Mouse (Mus musculus) spleen, adult 2 months (tissue): Measurements from ENCODE around the gene Sprr1b. TPM values are rescaled to one million over a fixed set of nuclear protein-coding genes. Genes with fewer than 3 reads are reported as not detected.
"Not testable (repeated sequence)": the region's sequence is repeated elsewhere in the genome, so short reads cannot be mapped to it uniquely, and the experiment has no call there.

Experiments used
- DNase-seq, 2 experiments: peaks; one replicate each; pipeline versions ENCODE4 v3.0.0 to v3.0.0-alpha.2; 2012 to 2021; ENCODE audit warnings: low spot score in 2 of 2, low read depth in 1 of 2
- H3K27ac ChIP-seq: fragments of 200-500 bp; 2 replicates; pipeline ENCODE4 v1.5.1; 2012; ENCODE audit warnings: low read length, inconsistent platforms; ENCODE audit not compliant: insufficient read depth
- H3K27me3 ChIP-seq: fragments of 200-500 bp; 2 replicates; pipeline ENCODE4 v1.6.1; 2012; ENCODE audit warnings: mild to moderate bottlenecking, moderate library complexity, low read length, inconsistent platforms; ENCODE audit not compliant: control insufficient read depth, insufficient read depth
- H3K36me3 ChIP-seq: fragments of 200-500 bp; 2 replicates; pipeline ENCODE4 v1.6.1; 2012; ENCODE audit warnings: mild to moderate bottlenecking, low read length, inconsistent platforms; ENCODE audit not compliant: control insufficient read depth, insufficient read depth
- H3K4me1 ChIP-seq: fragments of 200-500 bp; 2 replicates; pipeline ENCODE4 v1.6.1; 2011; ENCODE audit warnings: inconsistent platforms; ENCODE audit not compliant: control insufficient read depth, insufficient read depth, insufficient read length
- H3K4me3 ChIP-seq: fragments of 200-500 bp; 2 replicates; pipeline ENCODE4 v1.5.1; 2011; ENCODE audit warnings: mild to moderate bottlenecking, inconsistent platforms; ENCODE audit not compliant: insufficient read depth, insufficient read length; ENCODE audit errors: extremely low read depth
- CTCF ChIP-seq: fragments of 200-500 bp; IDR thresholded peaks from 2 replicates; pipeline ENCODE4 v1.5.1; 2011; ENCODE audit warnings: mild to moderate bottlenecking, inconsistent platforms; ENCODE audit not compliant: insufficient read depth, insufficient read length, insufficient replicate concordance; ENCODE audit errors: extremely low read depth
- POLR2A ChIP-seq: fragments of 200-500 bp; IDR thresholded peaks from 2 replicates; pipeline ENCODE4 v1.6.1; 2011; ENCODE audit warnings: low read depth, low read length, inconsistent platforms
- WGBS: fragments of 180-500 bp; shearing (Covaris S2); methylation state at CpG from one replicate; pipeline ENCODE4 v1.1.7; 2018; 5-methylcytosine and 5-hydroxymethylcytosine counted together
- polyA plus RNA-seq: library from polyadenylated mRNA; depleted of rRNA; stranded (reverse); fragments of >200 nt; gene quantifications from 2 replicates; pipeline ENCODE4 v1.2.3, GENCODE M21; 2012; rRNA removed

Gene Sprr1b
- polyA plus RNA-seq = not detected in 2 replicates

DNA sequence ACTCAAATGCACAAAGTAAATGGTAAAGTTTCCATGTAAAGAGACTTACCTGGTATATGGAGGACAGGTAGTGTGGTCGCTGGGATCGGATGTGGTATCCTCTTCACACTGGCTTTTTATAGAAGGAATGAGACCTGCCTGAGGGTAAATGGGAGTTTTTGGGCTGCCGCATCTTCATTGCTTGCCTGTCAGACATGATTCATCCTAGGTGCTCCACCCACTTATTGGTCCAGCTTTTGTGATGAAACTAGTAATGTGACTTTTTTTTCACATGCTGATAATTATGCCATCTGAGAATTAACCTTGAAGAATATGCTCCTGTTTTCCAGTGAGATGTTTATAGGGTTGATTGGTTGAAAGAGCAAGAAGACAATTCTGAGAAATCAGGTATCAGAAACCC lies at the start of gene Sprr1b:
Sprr1b (minus strand) TSS at position 101 of the 400 bp plus-strand sequence.
- H3K36me3 ChIP-seq = no peaks in the 10 kb centered on the region
- no peak for TF ChIP-seq POLR2A
- no peak for TF ChIP-seq CTCF
- H3K4me1 ChIP-seq = no peaks in the 10 kb centered on the region
- WGBS = 88% methylated on average over 3 of the region's 3 CpGs
- no peak within 1 kb of the TSS for H3K4me3 ChIP-seq
- DNase-seq = no peak
- no peak within 1 kb of the TSS for H3K27ac ChIP-seq
- no peaks in the 10 kb centered on the region for H3K27me3 ChIP-seq

GRCm38 (mm10) chr3:92486307-92486706 lies 47.7 kb upstream of the Sprr1b start:
- no peak for DNase-seq
- Histone ChIP-seq H3K27ac (no peak overlapping the region), H3K36me3 (no peaks in the 10 kb centered on the region), H3K4me1 (no peaks in the 10 kb centered on the region), H3K27me3 (no peaks in the 10 kb centered on the region), H3K4me3 (no peak overlapping the region)
- WGBS = 16% methylated on average over 1 of the region's 1 CpGs
- TF ChIP-seq POLR2A = no peak
- TF ChIP-seq CTCF = no peak

DNA sequence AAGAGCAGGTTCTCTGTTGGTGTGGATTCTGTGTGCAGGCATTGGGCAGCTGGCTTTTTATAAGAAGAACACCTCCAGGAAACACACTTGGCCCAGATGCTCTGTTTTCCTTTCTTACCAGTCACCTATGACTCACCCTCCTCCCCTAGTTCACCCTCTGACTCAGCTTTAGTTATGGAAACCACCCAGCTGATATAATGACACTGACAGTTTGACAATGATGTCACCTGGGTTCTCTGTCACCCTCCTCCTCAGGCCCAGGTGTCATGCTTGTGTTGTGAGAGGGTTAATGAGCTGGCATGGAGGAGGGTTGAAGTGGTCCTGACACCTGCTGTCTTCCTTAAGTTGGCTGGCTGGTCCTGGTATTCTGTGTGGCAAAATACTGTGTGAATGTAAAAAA lies 47.3 kb upstream of the Sprr1b start, which contains the start of gene Sprr1a:
Sprr1a (minus strand) TSS at position 33 of the 400 bp plus-strand sequence.
- DNase-seq = no peak
- H3K4me3 ChIP-seq = no peak within 1 kb of the TSS; the same call in 1 of the 2 replicates
- TF ChIP-seq POLR2A = no peak
- no peak for TF ChIP-seq CTCF
- no peaks in the 10 kb centered on the region for H3K27me3 ChIP-seq
- no peaks in the 10 kb centered on the region for H3K4me1 ChIP-seq
- H3K36me3 ChIP-seq = no peaks in the 10 kb centered on the region
- no peak within 1 kb of the TSS for H3K27ac ChIP-seq

DNA sequence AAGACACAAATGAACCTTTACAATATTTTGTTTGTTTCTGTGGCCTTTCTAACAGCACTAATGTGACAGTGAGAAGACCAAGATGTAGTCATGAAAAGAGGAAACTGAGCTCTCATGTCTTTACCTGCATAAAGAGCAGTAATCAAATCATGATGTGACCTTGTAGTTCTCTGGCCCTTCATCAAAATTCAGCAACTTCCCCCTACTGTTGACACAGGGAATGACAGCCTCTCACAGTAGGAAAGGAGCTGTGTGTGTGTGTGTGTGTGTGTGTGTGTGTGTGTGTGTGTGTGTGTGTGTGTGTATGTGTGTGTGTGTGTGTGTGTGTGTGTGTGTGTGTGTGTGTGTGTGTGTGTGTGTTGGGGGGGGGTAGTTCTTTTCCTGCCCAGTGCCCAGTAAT lies 42.7 kb upstream of the Sprr1b start:
- H3K36me3 ChIP-seq, H3K27me3 ChIP-seq, H3K4me1 ChIP-seq, H3K27ac ChIP-seq, DNase-seq, H3K4me3 ChIP-seq: not testable (repeated sequence)

DNA sequence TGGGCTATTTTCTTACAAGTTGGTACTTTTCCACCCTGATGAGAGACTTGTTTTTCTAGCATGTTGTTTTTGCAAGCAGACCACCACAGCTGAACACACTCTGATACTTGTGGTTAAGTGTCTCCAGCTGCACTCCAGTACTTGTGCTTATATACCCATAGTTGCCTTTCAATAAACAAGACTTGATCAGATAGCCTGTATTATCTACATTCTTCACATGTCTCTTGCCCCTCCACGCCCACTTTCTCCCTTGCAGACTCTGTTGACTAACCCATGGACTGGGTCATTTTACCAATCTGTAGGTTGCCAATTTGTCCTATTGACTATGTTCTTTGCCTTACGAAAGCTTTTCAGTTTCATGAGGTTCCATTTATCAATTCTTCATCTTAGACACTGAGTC lies 31.5 kb upstream of the Sprr1b start:
- H3K36me3 ChIP-seq = no peaks in the 10 kb centered on the region
- 80% methylated on average over 2 of the region's 2 CpGs for WGBS
- H3K27ac ChIP-seq = no peak overlapping the region
- H3K4me3 ChIP-seq = no peak overlapping the region
- TF ChIP-seq CTCF (no peak), POLR2A (no peak)
- no peaks in the 10 kb centered on the region for H3K27me3 ChIP-seq
- DNase-seq = no peak
- H3K4me1 ChIP-seq = no peaks in the 10 kb centered on the region

GRCm38 (mm10) chr3:92467424-92467823 lies 28.8 kb upstream of the Sprr1b start:
- no peaks in the 10 kb centered on the region for H3K4me1 ChIP-seq
- no peak for DNase-seq
- H3K4me3 ChIP-seq = no peak overlapping the region
- H3K36me3 ChIP-seq = no peaks in the 10 kb centered on the region
- H3K27me3 ChIP-seq = no peaks in the 10 kb centered on the region
- TF ChIP-seq POLR2A = no peak
- TF ChIP-seq CTCF = no peak
- no peak overlapping the region for H3K27ac ChIP-seq

- 75% methylated on average over 1 of the region's 1 CpGs for WGBS
- no peaks in the 10 kb centered on the region for H3K36me3 ChIP-seq
- no peak for DNase-seq
- H3K4me3 ChIP-seq = no peak overlapping the region
- H3K27ac ChIP-seq = no peak overlapping the region
- H3K27me3 ChIP-seq = no peaks in the 10 kb centered on the region
- no peaks in the 10 kb centered on the region for H3K4me1 ChIP-seq
- TF ChIP-seq CTCF (no peak), POLR2A (no peak)
Measured at GRCm38 (mm10) chr3:92466576-92466975, 28.0 kb upstream of the Sprr1b start.
